Mouse (Mus musculus) central nervous system, embryonic 18 days (tissue): ENCODE results near the gene Mme. TPM values are rescaled to one million over a fixed set of nuclear protein-coding genes. Genes with fewer than 3 reads are reported as not detected.

ENCODE experiments used
- polyA plus RNA-seq: library from polyadenylated mRNA; depleted of rRNA; stranded (reverse); fragments of >200 nt; gene quantifications from 2 replicates; pipeline ENCODE4 v1.2.3, GENCODE M21; 2012; rRNA removed

Gene Mme
- 3.2 and 3.4 TPM in 2 replicates for polyA plus RNA-seq

GRCm38 (mm10) chr3:63241099-63241587 lies at the start of gene Mme:
Gene Mme, plus strand, starts transcription at chr3:63241537.

Other genes starting within 250 kb of the Mme start
- gene Gm34302, start 242.3 kb downstream of the Mme start, polyA plus RNA-seq, result not detected in 2 replicates